Mouse (Mus musculus) olfactory bulb, adult 2 months (tissue): ENCODE measurements around the gene Gm21970. TPM values are rescaled to one million over a fixed set of nuclear protein-coding genes. Genes with fewer than 3 reads are reported as not detected.

ENCODE experiments used
- H3K27ac ChIP-seq: fragments of 200-500 bp; 2 replicates; pipeline ENCODE4 v1.5.1; 2012; ENCODE audit warnings: low read depth, low read length; ENCODE audit not compliant: insufficient read depth
- H3K4me1 ChIP-seq: fragments of 200-500 bp; 2 replicates; pipeline ENCODE4 v1.6.1; 2012; ENCODE audit warnings: low read length; ENCODE audit not compliant: control insufficient read depth, insufficient read depth
- H3K4me3 ChIP-seq: fragments of 200-500 bp; 2 replicates; pipeline ENCODE4 v1.5.1; 2012; ENCODE audit warnings: mild to moderate bottlenecking, low read depth, low read length, moderate library complexity; ENCODE audit not compliant: insufficient read depth
- CTCF ChIP-seq: fragments of 200-500 bp; IDR thresholded peaks from 2 replicates; pipeline ENCODE4 v1.5.1; 2012; ENCODE audit warnings: low read depth, mild to moderate bottlenecking, low read length, moderate library complexity; ENCODE audit not compliant: insufficient read depth
- POLR2A ChIP-seq: fragments of 200-500 bp; IDR thresholded peaks from 2 replicates; pipeline ENCODE4 v1.6.1; 2012; ENCODE audit warnings: mild to moderate bottlenecking, low read depth, low read length, moderate library complexity; ENCODE audit not compliant: insufficient read depth
- WGBS: fragments of 180-500 bp; shearing (Covaris S2); methylation state at CpG from one replicate; pipeline ENCODE4 v1.1.7; 2018; 5-methylcytosine and 5-hydroxymethylcytosine counted together
- polyA plus RNA-seq: library from polyadenylated mRNA; stranded (reverse); fragments of >200 nt; gene quantifications from 2 replicates; pipeline ENCODE4 v1.2.4, GENCODE M21; 2012; ENCODE audit warnings: low replicate concordance; ENCODE audit not compliant: missing spikeins, insufficient read depth, insufficient read length

Gene Gm21970
- polyA plus RNA-seq, 1 experiment: not detected

GRCm38 (mm10) chr16:91459396-91459795 lies 67.9 kb downstream of the Gm21970 start:
- TF ChIP-seq CTCF (no peak), POLR2A (no peak)
- no peaks in the 10 kb centered on the region for H3K4me1 ChIP-seq
- H3K4me3 ChIP-seq: no peak overlapping the region
- H3K27ac ChIP-seq: no peak overlapping the region
- 93% methylated on average over 3 of the region's 3 CpGs for WGBS

GRCm38 (mm10) chr16:91459841-91460370 lies 68.4 kb downstream of the Gm21970 start:
- no peak for TF ChIP-seq CTCF
- TF ChIP-seq POLR2A: no peak
- H3K4me1 ChIP-seq: no peaks in the 10 kb centered on the region
- no peak overlapping the region for H3K27ac ChIP-seq
- 80% methylated on average over 11 of the region's 11 CpGs for WGBS
- H3K4me3 ChIP-seq: no peak overlapping the region

- Histone ChIP-seq H3K27ac (no peak overlapping the region), H3K4me1 (peaks cover 6% of the 10 kb centered on the region; the same call in 1 of the 2 replicates), H3K4me3 (no peak overlapping the region)
- 73% methylated on average over 11 of the region's 11 CpGs for WGBS
- TF ChIP-seq CTCF: no peak
- TF ChIP-seq POLR2A: no peak
These were observed 69.6 kb downstream of the Gm21970 start for GRCm38 (mm10) chr16:91461066-91461638.

GRCm38 (mm10) chr16:91461773-91462181 lies 70.3 kb downstream of the Gm21970 start:
- no peak for TF ChIP-seq CTCF
- no peak for TF ChIP-seq POLR2A
- no peak overlapping the region for H3K4me3 ChIP-seq
- H3K4me1 ChIP-seq: peaks cover 10% of the 10 kb centered on the region; the same call in 1 of the 2 replicates
- 54% methylated on average over 9 of the region's 9 CpGs for WGBS
- H3K27ac ChIP-seq: no peak overlapping the region

- 84% methylated on average over 3 of the region's 3 CpGs for WGBS
- TF ChIP-seq POLR2A: no peak
- no peak for TF ChIP-seq CTCF
- Histone ChIP-seq H3K27ac (no peak overlapping the region), H3K4me1 (peaks cover 10% of the 10 kb centered on the region; the same call in 1 of the 2 replicates), H3K4me3 (no peak overlapping the region)
These were observed 71.1 kb downstream of the Gm21970 start for GRCm38 (mm10) chr16:91462644-91463043.

GRCm38 (mm10) chr16:91463400-91463799 lies 71.9 kb downstream of the Gm21970 start:
- H3K27ac ChIP-seq: no peak overlapping the region
- TF ChIP-seq POLR2A: no peak
- TF ChIP-seq CTCF: no peak
- WGBS: 93% methylated on average over 2 of the region's 2 CpGs
- no peak overlapping the region for H3K4me3 ChIP-seq
- peaks cover 10% of the 10 kb centered on the region; the same call in 1 of the 2 replicates for H3K4me1 ChIP-seq

- 0 out of 2 replicates have a peak overlapping the region, but pooled peaks have one; percentile 43 for H3K27ac ChIP-seq
- no peak for TF ChIP-seq POLR2A
- TF ChIP-seq CTCF: no peak
- WGBS: 76% methylated on average over 4 of the region's 4 CpGs
These were observed 72.4 kb downstream of the Gm21970 start for GRCm38 (mm10) chr16:91463836-91464400.

GRCm38 (mm10) chr16:91464594-91465504 lies 73.3 kb downstream of the Gm21970 start:
- H3K4me1 ChIP-seq: peaks cover 10% of the 10 kb centered on the region; the same call in 1 of the 2 replicates
- peak; percentile 51 for TF ChIP-seq POLR2A
- no peak for TF ChIP-seq CTCF
- H3K27ac ChIP-seq: peak overlapping the region; percentile 43
- H3K4me3 ChIP-seq: peak overlapping the region; percentile 63
- under 1% methylated on average over 44 of the region's 44 CpGs for WGBS

More at GRCm38 (mm10) chr16:91463836-91464400, 72.4 kb downstream of the Gm21970 start:
- H3K4me1 ChIP-seq: peaks cover 10% of the 10 kb centered on the region; the same call in 1 of the 2 replicates
- H3K4me3 ChIP-seq: no peak overlapping the region
